Mouse (Mus musculus) CH12.LX (cell line): ENCODE data around the gene Trpv1. TPM values are rescaled to one million over a fixed set of nuclear protein-coding genes. Genes with fewer than 3 reads are reported as not detected.

Source experiments
- DNase-seq: peaks from one replicate; pipeline ENCODE4 v3.0.0-alpha.2; 2013; ENCODE audit errors: extremely low read depth
- H3K27ac ChIP-seq: 2 replicates; pipeline ENCODE4 v1.5.1; 2012; ENCODE audit warnings: low read depth, mild to moderate bottlenecking, control low read depth, moderate library complexity; ENCODE audit not compliant: insufficient read depth
- H3K27me3 ChIP-seq: replicated peaks from 2 replicates; pipeline ENCODE3; 2012; ENCODE audit warnings: inconsistent platforms
- H3K36me3 ChIP-seq, 2 experiments: replicated peaks in 1 of 2; 2 replicates each; pipeline versions ENCODE3 to v1.6.1; 2012; ENCODE audit warnings: inconsistent platforms in 1 of 2, low read length in 1 of 2, mild to moderate bottlenecking in 1 of 2, mixed read lengths in 1 of 2, moderate library complexity in 1 of 2; ENCODE audit not compliant: control insufficient read depth in 1 of 2, insufficient read depth in 1 of 2
- H3K4me1 ChIP-seq, 2 experiments: 2 replicates each; pipeline ENCODE4 v1.6.1; 2012; ENCODE audit warnings: inconsistent platforms in 1 of 2, moderate library complexity in 1 of 2; ENCODE audit not compliant: insufficient read depth in 2 of 2, control insufficient read depth in 1 of 2
- H3K4me2 ChIP-seq: 2 replicates; pipeline ENCODE4 v1.6.1; 2012; ENCODE audit warnings: low read depth, mild to moderate bottlenecking, control low read depth; ENCODE audit not compliant: poor library complexity, insufficient read depth, severe bottlenecking
- H3K4me3 ChIP-seq, 3 experiments: fragments of 150-350 bp in 1 of 3; sonication (generic) in 1 of 3; replicated peaks in 1 of 3; 2 replicates each; pipeline versions ENCODE3 to v1.5.1; 2011 to 2012; ENCODE audit warnings: low read depth in 2 of 3, low read length in 2 of 3, mild to moderate bottlenecking in 2 of 3, moderate library complexity in 2 of 3, control low read depth in 1 of 3, improper control_type of control experiment in 1 of 3, inconsistent platforms in 1 of 3, mixed read lengths in 1 of 3; ENCODE audit not compliant: poor library complexity in 1 of 3
- H3K79me2 ChIP-seq: replicated peaks from 2 replicates; pipeline ENCODE4 v1.6.1; 2012; ENCODE audit warnings: mild to moderate bottlenecking, moderate library complexity; ENCODE audit not compliant: control insufficient read depth, poor library complexity, insufficient read depth, severe bottlenecking; ENCODE audit errors: extremely low read depth
- H3K9ac ChIP-seq: 2 replicates; pipeline ENCODE4 v1.6.1; 2012; ENCODE audit warnings: low read depth, mild to moderate bottlenecking, control low read depth, moderate library complexity; ENCODE audit not compliant: insufficient read depth
- H3K9me3 ChIP-seq: replicated peaks from 2 replicates; pipeline ENCODE3; 2012; ENCODE audit warnings: low read length, inconsistent platforms, mixed read lengths
- BHLHE40 ChIP-seq: IDR thresholded peaks from 2 replicates; pipeline ENCODE4 v1.6.1; 2011; ENCODE audit warnings: mild to moderate bottlenecking, low read depth, low read length, improper control_type of control experiment
- CHD1 ChIP-seq: IDR thresholded peaks from 2 replicates; pipeline ENCODE4 v1.6.1; 2012; ENCODE audit warnings: low read depth, low read length, improper control_type of control experiment, inconsistent platforms
- CHD2 ChIP-seq: IDR thresholded peaks from 2 replicates; pipeline ENCODE4 v1.6.1; 2011; ENCODE audit warnings: low read length, improper control_type of control experiment
- CTCF ChIP-seq, 2 experiments: IDR thresholded peaks in 1 of 2; conservative IDR thresholded peaks in 1 of 2; 2 replicates each; pipeline ENCODE4 v1.5.1; 2011 to 2012; ENCODE audit warnings: low read depth in 2 of 2, low read length in 2 of 2, improper control_type of control experiment in 1 of 2, inconsistent platforms in 1 of 2, mild to moderate bottlenecking in 1 of 2, moderate library complexity in 1 of 2
- E2F4 ChIP-seq: IDR thresholded peaks from 2 replicates; pipeline ENCODE4 v1.6.1; 2011; ENCODE audit warnings: low read depth, low read length, improper control_type of control experiment; ENCODE audit not compliant: insufficient replicate concordance
- ELF1 ChIP-seq: IDR thresholded peaks from 2 replicates; pipeline ENCODE4 v1.6.1; 2014; ENCODE audit warnings: low read depth, mild to moderate bottlenecking, inconsistent platforms, low read length, improper control_type of control experiment
- EP300 ChIP-seq: IDR thresholded peaks from 2 replicates; pipeline ENCODE4 v1.6.1; 2011; ENCODE audit warnings: low read length, improper control_type of control experiment
- ETS1 ChIP-seq: conservative IDR thresholded peaks from 2 replicates; pipeline ENCODE4 v1.6.1; 2012; ENCODE audit warnings: low read depth, mild to moderate bottlenecking, inconsistent platforms, low read length, improper control_type of control experiment, moderate library complexity
- GABPA ChIP-seq: IDR thresholded peaks from 2 replicates; pipeline ENCODE4 v1.6.1; 2012; ENCODE audit warnings: low read depth, low read length, improper control_type of control experiment, inconsistent platforms; ENCODE audit not compliant: insufficient replicate concordance
- HCFC1 ChIP-seq: IDR thresholded peaks from 2 replicates; pipeline ENCODE4 v1.6.1; 2012; ENCODE audit warnings: low read depth, mild to moderate bottlenecking, inconsistent platforms, low read length, improper control_type of control experiment
- IRF4 ChIP-seq: IDR thresholded peaks from 2 replicates; pipeline ENCODE4 v1.6.1; 2014; ENCODE audit warnings: low read depth, mild to moderate bottlenecking, inconsistent platforms, low read length, improper control_type of control experiment
- JUN ChIP-seq: IDR thresholded peaks from 2 replicates; pipeline ENCODE4 v1.6.1; 2011; ENCODE audit warnings: low read depth, mild to moderate bottlenecking, low read length, improper control_type of control experiment, moderate library complexity; ENCODE audit not compliant: insufficient read depth
- JUND ChIP-seq: conservative IDR thresholded peaks from 2 replicates; pipeline ENCODE4 v1.6.1; 2011; ENCODE audit warnings: low read depth, low read length, improper control_type of control experiment
- KAT2A ChIP-seq: IDR thresholded peaks from 2 replicates; pipeline ENCODE4 v1.6.1; 2012; ENCODE audit warnings: low read length, improper control_type of control experiment, inconsistent platforms; ENCODE audit not compliant: insufficient replicate concordance
- MAFK ChIP-seq: IDR thresholded peaks from 2 replicates; pipeline ENCODE4 v1.6.1; 2011; ENCODE audit warnings: low read length, improper control_type of control experiment; ENCODE audit not compliant: insufficient replicate concordance
- MAX ChIP-seq: IDR thresholded peaks from 2 replicates; pipeline ENCODE4 v1.6.1; 2011; ENCODE audit warnings: low read length, improper control_type of control experiment
- MAZ ChIP-seq: IDR thresholded peaks from 2 replicates; pipeline ENCODE4 v1.6.1; 2012; ENCODE audit warnings: low read depth, mild to moderate bottlenecking, inconsistent platforms, low read length, improper control_type of control experiment, moderate library complexity
- MEF2A ChIP-seq: IDR thresholded peaks from 2 replicates; pipeline ENCODE4 v1.6.1; 2014; ENCODE audit warnings: low read depth, mild to moderate bottlenecking, inconsistent platforms, low read length, improper control_type of control experiment, borderline replicate concordance
- MXI1 ChIP-seq: IDR thresholded peaks from 2 replicates; pipeline ENCODE4 v1.6.1; 2011; ENCODE audit warnings: mild to moderate bottlenecking, low read depth, low read length, improper control_type of control experiment
- MYC ChIP-seq: IDR thresholded peaks from 2 replicates; pipeline ENCODE4 v1.6.1; 2011; ENCODE audit warnings: low read depth, mild to moderate bottlenecking, improper control_type of control experiment, low read length
- NELFE ChIP-seq: IDR thresholded peaks from 2 replicates; pipeline ENCODE4 v1.6.1; 2011; ENCODE audit warnings: low read depth, low read length, improper control_type of control experiment
- NRF1 ChIP-seq: IDR thresholded peaks from 2 replicates; pipeline ENCODE4 v1.6.1; 2014; ENCODE audit warnings: low read depth, mild to moderate bottlenecking, inconsistent platforms, low read length, improper control_type of control experiment, moderate library complexity
- PAX5 ChIP-seq: IDR thresholded peaks from 2 replicates; pipeline ENCODE4 v1.6.1; 2012; ENCODE audit warnings: low read length, inconsistent platforms, mixed read lengths
- POLR2A ChIP-seq: IDR thresholded peaks from 2 replicates; pipeline ENCODE4 v1.6.1; 2011; ENCODE audit warnings: low read depth, mild to moderate bottlenecking, improper control_type of control experiment, low read length
- POLR2AphosphoS2 ChIP-seq: IDR thresholded peaks from 2 replicates; pipeline ENCODE4 v1.6.1; 2011; ENCODE audit warnings: low read depth, low read length, improper control_type of control experiment
- RAD21 ChIP-seq: IDR thresholded peaks from 2 replicates; pipeline ENCODE4 v1.6.1; 2011; ENCODE audit warnings: low read depth, mild to moderate bottlenecking, low read length, improper control_type of control experiment, moderate library complexity
- RCOR1 ChIP-seq: conservative IDR thresholded peaks from 2 replicates; pipeline ENCODE4 v1.6.1; 2012; ENCODE audit warnings: low read depth, mild to moderate bottlenecking, inconsistent platforms, low read length, improper control_type of control experiment
- SIN3A ChIP-seq: IDR thresholded peaks from 2 replicates; pipeline ENCODE4 v1.6.1; 2012; ENCODE audit warnings: low read length, improper control_type of control experiment, inconsistent platforms
- SMC3 ChIP-seq: IDR thresholded peaks from 2 replicates; pipeline ENCODE4 v1.6.1; 2011; ENCODE audit warnings: low read depth, low read length, improper control_type of control experiment
- TBP ChIP-seq: conservative IDR thresholded peaks from 2 replicates; pipeline ENCODE4 v1.6.1; 2011; ENCODE audit warnings: low read depth, low read length, improper control_type of control experiment
- TCF12 ChIP-seq: IDR thresholded peaks from 2 replicates; pipeline ENCODE4 v1.6.1; 2014; ENCODE audit warnings: low read depth, mild to moderate bottlenecking, inconsistent platforms, low read length, improper control_type of control experiment
- UBTF ChIP-seq: IDR thresholded peaks from 2 replicates; pipeline ENCODE4 v1.6.1; 2012; ENCODE audit warnings: low read depth, mild to moderate bottlenecking, inconsistent platforms, low read length, improper control_type of control experiment, moderate library complexity
- USF1 ChIP-seq: IDR thresholded peaks from 2 replicates; pipeline ENCODE4 v1.6.1; 2014; ENCODE audit warnings: low read depth, mild to moderate bottlenecking, inconsistent platforms, low read length, improper control_type of control experiment
- USF2 ChIP-seq: conservative IDR thresholded peaks from 2 replicates; pipeline ENCODE4 v1.6.1; 2011; ENCODE audit warnings: low read depth, low read length, improper control_type of control experiment
- ZC3H11A ChIP-seq: IDR thresholded peaks from 2 replicates; pipeline ENCODE4 v1.6.1; 2012; ENCODE audit warnings: low read depth, mild to moderate bottlenecking, inconsistent platforms, low read length, improper control_type of control experiment
- ZKSCAN1 ChIP-seq: IDR thresholded peaks from 2 replicates; pipeline ENCODE4 v1.6.1; 2012; ENCODE audit warnings: low read depth, inconsistent platforms, low read length, improper control_type of control experiment, borderline replicate concordance
- ZMIZ1 ChIP-seq: IDR thresholded peaks from 2 replicates; pipeline ENCODE4 v1.6.1; 2012; ENCODE audit warnings: low read depth, mild to moderate bottlenecking, inconsistent platforms, low read length, improper control_type of control experiment
- ZNF384 ChIP-seq: IDR thresholded peaks from 2 replicates; pipeline ENCODE4 v1.6.1; 2012; ENCODE audit warnings: low read depth, low read length, improper control_type of control experiment, inconsistent platforms
- dilution Hi-C: fragments of 300-500 bp; cut with MboI; formaldehyde crosslinking; loops from 2 replicates; pipeline ENCODE4 v1.14.3; 2020; ENCODE audit warnings: low sequenced_read_pairs; ENCODE audit not compliant: extremely low pct_unique_long_range_greater_than_20kb, extremely low pct_ligation_motif_present
- in situ Hi-C: fragments of 300-500 bp; cut with MboI; formaldehyde crosslinking; loops from 3 replicates; pipeline ENCODE4 v1.14.3; 2019; ENCODE audit warnings: low sequenced_read_pairs, low pct_ligation_motif_present, low pct_unique_long_range_greater_than_20kb, mixed read lengths
- polyA plus RNA-seq: library from polyadenylated mRNA; unstranded; fragments of >175 nt; gene quantifications from 2 replicates; pipeline ENCODE4 v1.2.1, GENCODE M21; 2012; ENCODE audit warnings: low read depth; ENCODE audit not compliant: insufficient read length
- total RNA-seq, 2 experiments: library from RNA; depleted of rRNA; stranded (reverse); fragments of 300-350 nt in 1 of 2; fragments of >200 nt in 1 of 2; gene quantifications; 2 replicates each; pipeline ENCODE4 v1.2.3; 2012 to 2014

The Trpv1 gene
- total and polyA plus RNA-seq, 3 experiments: 0.08 to 0.13 TPM; not detected in 1

GRCm38 (mm10) chr11:73198603-73199229 lies 35.4 kb upstream of the Trpv1 start, which contains the start of gene Ctns:
Gene Ctns, minus strand, starts transcription at chr11:73199042.
- Histone ChIP-seq H3K4me2 (peak within 1 kb of the TSS; percentile 90), H3K9ac (peak within 1 kb of the TSS; percentile 76), H3K4me1 (peaks cover 6 to 25% of the 10 kb centered on the region in 2 experiments; a peak in 3 of 4 replicates), H3K4me3 (peak within 1 kb of the TSS; percentile 70 to 91 (median 79)), H3K27ac (no peak within 1 kb of the TSS), H3K79me2 (no peaks in the 10 kb centered on the region), H3K9me3 (no peaks in the 10 kb centered on the region), H3K36me3 (peaks cover 0 to 7% of the 10 kb centered on the region in 2 experiments), H3K27me3 (peaks cover 2% of the 10 kb centered on the region)
- dilution Hi-C loops (no loop called here), in situ Hi-C loops (no loop called here)
- TF ChIP-seq ZKSCAN1 (no peak), NRF1 (peak; percentile 12; the same call in 1 of the 2 replicates), PAX5 (no peak), MAZ (0 out of 2 replicates have a peak, but pooled peaks have one; percentile 10), KAT2A (peak; percentile 70; the same call in 1 of the 2 replicates), POLR2A (no peak), UBTF (no peak), ELF1 (no peak), MAX (no peak), ZMIZ1 (no peak), SMC3 (no peak), NELFE (peak; percentile 35; the same call in 1 of the 2 replicates), GABPA (no peak), USF1 (peak; percentile 92), ZNF384 (no peak), BHLHE40 (peak; percentile 54), USF2 (peak; percentile 91), IRF4 (no peak), MXI1 (no peak; the same call in 1 of the 2 replicates), HCFC1 (peak; percentile 92), E2F4 (no peak), MYC (no peak), TBP (no peak), MAFK (no peak), EP300 (no peak), POLR2AphosphoS2 (no peak), TCF12 (no peak), JUN (no peak), ETS1 (no peak), MEF2A (no peak), RAD21 (no peak), ZC3H11A (no peak), CHD2 (no peak; the same call in 1 of the 2 replicates), CHD1 (no peak), RCOR1 (no peak), JUND (no peak), SIN3A (peak; percentile 87), CTCF (conservative IDR thresholded peaks at IDR 0.05 in 1 of 2, IDR thresholded peaks at IDR 0.05 in 1 of 2; ENCODE audit: low read depth in 2 of 2, low read length in 2 of 2) (no peak)
- DNase-seq: peak; percentile 83
